Mouse (Mus musculus): Measurements from ENCODE around the gene Lyg1. TPM values are rescaled to one million over a fixed set of nuclear protein-coding genes. Genes with fewer than 3 reads are reported as not detected.
"Not testable (repeated sequence)": the region's sequence is repeated elsewhere in the genome, so short reads cannot be mapped to it uniquely, and the experiment has no call there.

Gene Lyg1
- total and polyA plus RNA-seq, 2 experiments: not detected

DNA sequence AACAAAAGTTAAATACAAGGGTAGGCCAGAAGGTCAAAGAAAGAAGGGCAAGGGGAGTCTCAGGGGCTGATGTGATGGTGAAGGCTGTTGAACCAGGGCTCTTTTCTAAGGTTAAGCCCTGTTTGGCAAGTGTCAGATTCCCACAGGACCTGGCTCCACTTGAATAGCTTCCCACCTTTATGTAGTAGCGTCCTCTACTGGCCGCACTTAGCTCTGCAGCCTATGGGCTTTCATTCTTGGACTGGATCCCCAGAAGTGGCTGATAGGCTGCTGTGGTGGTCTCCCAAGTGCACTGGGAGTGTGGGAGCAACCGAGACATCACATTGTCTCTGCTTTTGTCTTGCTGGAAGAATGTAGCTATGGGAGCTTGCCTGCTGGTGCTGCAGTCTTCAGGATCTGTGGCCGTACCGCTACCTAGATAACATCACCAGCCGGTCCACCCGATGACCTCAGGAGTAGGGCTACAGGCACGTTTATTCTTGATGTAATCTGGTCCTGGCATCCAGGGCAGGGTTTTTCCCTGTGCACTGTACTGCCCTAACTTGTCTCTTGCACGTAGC, 28.3 kb upstream of the Lyg1 start:
- Histone ChIP-seq H3K4me1 (ENCODE audit: control insufficient read depth, insufficient read depth, low read length) (no peaks in the 10 kb centered on the region), H3K79me2 (ENCODE audit: control insufficient read depth, insufficient read depth, low read length) (no peaks in the 10 kb centered on the region), H3K9ac (ENCODE audit: low read depth, low read length) (no peak overlapping the region), H3K36me3 (ENCODE audit: control insufficient read depth, insufficient read depth, low read length) (peaks cover 26% of the 10 kb centered on the region), H3K27ac (replicated peaks; ENCODE audit: insufficient read depth, low read depth, low read length) (no peak overlapping the region), H3K27me3 (ENCODE audit: control insufficient read depth, insufficient read depth, low read length) (no peaks in the 10 kb centered on the region), H3K4me3 (ENCODE audit: insufficient read depth, low read depth, low read length) (no peak overlapping the region)
- WGBS: 79% methylated on average over 9 of the region's 9 CpGs
- TF ChIP-seq POLR2A (IDR thresholded peaks at IDR 0.05; ENCODE audit: extremely low read depth, insufficient read depth, low read length) (no peak), CTCF (IDR thresholded peaks at IDR 0.05; ENCODE audit: low read depth, low read length) (peak; percentile 56)
- no peak for DNase-seq (ENCODE audit: extremely low read depth, low read depth, low spot score)

- H3K27ac ChIP-seq (replicated peaks; ENCODE audit: insufficient read depth, low read depth, low read length): no peak overlapping the region
- H3K4me1 ChIP-seq (ENCODE audit: control insufficient read depth, insufficient read depth, low read length): no peaks in the 10 kb centered on the region
- H3K36me3 ChIP-seq (ENCODE audit: control insufficient read depth, insufficient read depth, low read length): peaks cover 16% of the 10 kb centered on the region
- no peaks in the 10 kb centered on the region for H3K27me3 ChIP-seq (ENCODE audit: control insufficient read depth, insufficient read depth, low read length)
- H3K9ac ChIP-seq (ENCODE audit: low read depth, low read length): no peak overlapping the region
- TF ChIP-seq CTCF (IDR thresholded peaks at IDR 0.05; ENCODE audit: low read depth, low read length) (no peak), POLR2A (IDR thresholded peaks at IDR 0.05; ENCODE audit: extremely low read depth, insufficient read depth, low read length) (no peak)
- WGBS: 93% methylated on average over 1 of the region's 1 CpGs
- DNase-seq (ENCODE audit: extremely low read depth, low read depth, low spot score): no peak
- H3K79me2 ChIP-seq (ENCODE audit: control insufficient read depth, insufficient read depth, low read length): no peaks in the 10 kb centered on the region
- H3K4me3 ChIP-seq (ENCODE audit: insufficient read depth, low read depth, low read length): no peak overlapping the region
Observed at GRCm38 (mm10) chr1:37984326-37984725, 26.8 kb upstream of the Lyg1 start.

DNA sequence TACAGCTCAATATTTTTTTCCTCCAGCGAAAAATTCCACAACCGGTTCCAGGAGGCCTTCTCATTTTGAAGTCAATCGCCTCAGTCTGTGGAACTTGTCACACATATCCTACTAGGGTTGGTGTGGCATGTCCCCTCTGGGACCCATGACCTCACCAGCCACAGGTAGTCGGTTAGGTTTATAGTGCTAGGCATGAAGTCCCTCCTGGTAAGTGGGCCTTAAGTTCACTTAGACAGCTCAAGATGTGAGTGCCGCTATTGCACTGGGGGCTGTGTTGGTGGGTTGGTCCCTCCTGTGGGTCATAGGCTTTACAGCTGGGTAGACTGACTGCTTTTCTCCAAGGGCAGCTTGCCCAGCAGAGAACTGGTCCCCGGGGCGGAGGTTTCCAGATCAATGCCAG, 19.7 kb upstream of the Lyg1 start:
- DNase-seq (ENCODE audit: extremely low read depth, low read depth, low spot score): no peak
- 89% methylated on average over 7 of the region's 7 CpGs for WGBS
- no peaks in the 10 kb centered on the region for H3K79me2 ChIP-seq (ENCODE audit: control insufficient read depth, insufficient read depth, low read length)
- H3K4me1 ChIP-seq (ENCODE audit: control insufficient read depth, insufficient read depth, low read length): no peaks in the 10 kb centered on the region
- no peaks in the 10 kb centered on the region for H3K27me3 ChIP-seq (ENCODE audit: control insufficient read depth, insufficient read depth, low read length)
- no peak overlapping the region for H3K27ac ChIP-seq (replicated peaks; ENCODE audit: insufficient read depth, low read depth, low read length)
- H3K36me3 ChIP-seq (ENCODE audit: control insufficient read depth, insufficient read depth, low read length): no peaks in the 10 kb centered on the region
- no peak for TF ChIP-seq POLR2A (IDR thresholded peaks at IDR 0.05; ENCODE audit: extremely low read depth, insufficient read depth, low read length)
- H3K9ac ChIP-seq (ENCODE audit: low read depth, low read length): no peak overlapping the region
- no peak overlapping the region for H3K4me3 ChIP-seq (ENCODE audit: insufficient read depth, low read depth, low read length)

- H3K36me3 ChIP-seq (ENCODE audit: control insufficient read depth, insufficient read depth, low read length); H3K9ac ChIP-seq (ENCODE audit: low read depth, low read length); H3K4me3 ChIP-seq (ENCODE audit: insufficient read depth, low read depth, low read length); DNase-seq (ENCODE audit: extremely low read depth, low read depth, low spot score); H3K4me1 ChIP-seq (ENCODE audit: control insufficient read depth, insufficient read depth, low read length); H3K27me3 ChIP-seq (ENCODE audit: control insufficient read depth, insufficient read depth, low read length); H3K79me2 ChIP-seq (ENCODE audit: control insufficient read depth, insufficient read depth, low read length); H3K27ac ChIP-seq (replicated peaks; ENCODE audit: insufficient read depth, low read depth, low read length): not testable (repeated sequence)
- WGBS: 75% methylated on average over 9 of the region's 9 CpGs
Observed at GRCm38 (mm10) chr1:37976666-37977065, 19.1 kb upstream of the Lyg1 start.

GRCm38 (mm10) chr1:37971520-37971919, 14.0 kb upstream of the Lyg1 start:
- no peaks in the 10 kb centered on the region for H3K27me3 ChIP-seq (ENCODE audit: control insufficient read depth, insufficient read depth, low read length)
- DNase-seq (ENCODE audit: extremely low read depth, low read depth, low spot score): no peak
- no peak overlapping the region for H3K9ac ChIP-seq (ENCODE audit: low read depth, low read length)
- 70% methylated on average over 4 of the region's 4 CpGs for WGBS
- no peak overlapping the region for H3K4me3 ChIP-seq (ENCODE audit: insufficient read depth, low read depth, low read length)
- no peak overlapping the region for H3K27ac ChIP-seq (replicated peaks; ENCODE audit: insufficient read depth, low read depth, low read length)
- no peak for TF ChIP-seq POLR2A (IDR thresholded peaks at IDR 0.05; ENCODE audit: extremely low read depth, insufficient read depth, low read length)
- no peak for TF ChIP-seq CTCF (IDR thresholded peaks at IDR 0.05; ENCODE audit: low read depth, low read length)
- no peaks in the 10 kb centered on the region for H3K4me1 ChIP-seq (ENCODE audit: control insufficient read depth, insufficient read depth, low read length)
- H3K36me3 ChIP-seq (ENCODE audit: control insufficient read depth, insufficient read depth, low read length): no peaks in the 10 kb centered on the region
- no peaks in the 10 kb centered on the region for H3K79me2 ChIP-seq (ENCODE audit: control insufficient read depth, insufficient read depth, low read length)

- Histone ChIP-seq H3K9ac (ENCODE audit: low read depth, low read length) (no peak overlapping the region), H3K27ac (replicated peaks; ENCODE audit: insufficient read depth, low read depth, low read length) (no peak overlapping the region), H3K36me3 (ENCODE audit: control insufficient read depth, insufficient read depth, low read length) (no peaks in the 10 kb centered on the region), H3K4me1 (ENCODE audit: control insufficient read depth, insufficient read depth, low read length) (no peaks in the 10 kb centered on the region), H3K27me3 (ENCODE audit: control insufficient read depth, insufficient read depth, low read length) (no peaks in the 10 kb centered on the region), H3K79me2 (ENCODE audit: control insufficient read depth, insufficient read depth, low read length) (no peaks in the 10 kb centered on the region), H3K4me3 (ENCODE audit: insufficient read depth, low read depth, low read length) (no peak overlapping the region)
- no peak for DNase-seq (ENCODE audit: extremely low read depth, low read depth, low spot score)
- 83% methylated on average over 6 of the region's 6 CpGs for WGBS
- no peak for TF ChIP-seq CTCF (IDR thresholded peaks at IDR 0.05; ENCODE audit: low read depth, low read length)
- TF ChIP-seq POLR2A (IDR thresholded peaks at IDR 0.05; ENCODE audit: extremely low read depth, insufficient read depth, low read length): no peak
Observed at GRCm38 (mm10) chr1:37968746-37969145, 11.2 kb upstream of the Lyg1 start.

All from liver, adult 2 months (tissue).